Mouse (Mus musculus) midbrain, postnatal 0 days (tissue): ENCODE measurements around the gene Edar. TPM values are rescaled to one million over a fixed set of nuclear protein-coding genes. Genes with fewer than 3 reads are reported as not detected.

ENCODE experiments used
- ATAC-seq: fragments of 200-750 bp; cut with Nextera tagmentation; 2 replicates; pipeline ENCODE4 v1.8.0; 2017; ENCODE audit warnings: moderate number of reproducible peaks, mild to moderate bottlenecking, moderate TSS enrichment, moderate library complexity; ENCODE audit not compliant: low FRiP score
- DNase-seq: peaks from one replicate; pipeline ENCODE4 v3.0.0-alpha.2; 2015; ENCODE audit warnings: low spot score
- H3K27ac ChIP-seq: fragments of 300-500 bp; sonication (generic); 2 replicates; pipeline ENCODE4 v1.5.1; 2014; ENCODE audit warnings: low read depth, mild to moderate bottlenecking, low read length, mixed read lengths
- H3K27me3 ChIP-seq: fragments of 300-500 bp; sonication (generic); 2 replicates; pipeline ENCODE4 v1.6.1; 2014; ENCODE audit warnings: low read length, control low read depth, mixed read lengths; ENCODE audit not compliant: insufficient read depth
- H3K36me3 ChIP-seq: fragments of 300-500 bp; sonication (generic); 2 replicates; pipeline ENCODE4 v1.6.1; 2014; ENCODE audit warnings: low read length, control low read depth, mixed read lengths; ENCODE audit not compliant: insufficient read depth
- H3K4me1 ChIP-seq: fragments of 300-500 bp; sonication (generic); 2 replicates; pipeline ENCODE4 v1.6.1; 2014; ENCODE audit warnings: mild to moderate bottlenecking, control low read depth, antibody characterized with exemption, low read length, mixed read lengths; ENCODE audit not compliant: insufficient read depth
- H3K4me2 ChIP-seq: fragments of 300-500 bp; sonication (generic); 2 replicates; pipeline ENCODE4 v1.6.1; 2014; ENCODE audit warnings: low read depth, mild to moderate bottlenecking, low read length, mixed read lengths; ENCODE audit not compliant: poor library complexity, severe bottlenecking
- H3K4me3 ChIP-seq: fragments of 300-500 bp; sonication (generic); 2 replicates; pipeline ENCODE4 v1.5.1; 2014; ENCODE audit warnings: low read depth, mild to moderate bottlenecking, low read length, moderate library complexity
- H3K9ac ChIP-seq: fragments of 300-500 bp; sonication (generic); replicated peaks from 2 replicates; pipeline ENCODE4 v1.6.1; 2014; ENCODE audit warnings: mild to moderate bottlenecking, low read length, moderate library complexity, mixed read lengths; ENCODE audit not compliant: poor library complexity, severe bottlenecking
- H3K9me3 ChIP-seq: fragments of 300-500 bp; sonication (generic); 2 replicates; pipeline ENCODE4 v1.6.1; 2016; ENCODE audit warnings: low read length, control low read depth
- CTCF ChIP-seq: IDR thresholded peaks from 2 replicates; pipeline ENCODE4 v1.5.1; 2016; ENCODE audit warnings: antibody characterized with exemption, mild to moderate bottlenecking
- WGBS: fragments of 180-500 bp; shearing (Covaris S2); extraction: QIAGEN DNeasy Blood & Tissue Kit; methylation state at CpG from one replicate; pipeline ENCODE4 v1.1.7; 2014; 5-methylcytosine and 5-hydroxymethylcytosine counted together
- polyA plus RNA-seq: library from polyadenylated mRNA; unstranded; fragments of >200 nt; fragmentation: Nextera tagmentation; extraction: Ambion mirVana; gene quantifications from 2 replicates; pipeline ENCODE4 v1.2.1, GENCODE M21; 2015
- total RNA-seq: library from RNA; depleted of rRNA; stranded (reverse); fragments of >200 nt; gene quantifications from 2 replicates; pipeline ENCODE4 v1.2.3, GENCODE M21; 2014

Edar gene
- total and polyA plus RNA-seq, 2 experiments from 2014 or later, result 0.16 to 0.33 TPM

- Histone ChIP-seq H3K27me3 (no peaks in the 10 kb centered on the region), H3K9ac (no peak overlapping the region)
Measured at GRCm38 (mm10) chr10:58601431-58601901, 74.0 kb downstream of the Edar start.

GRCm38 (mm10) chr10:58600983-58601382 is 74.5 kb downstream of the Edar start:
- no peak for TF ChIP-seq CTCF
- Histone ChIP-seq H3K27ac (0 out of 2 replicates have a peak overlapping the region, but pooled peaks have one; percentile 4), H3K4me1 (no peaks in the 10 kb centered on the region), H3K9ac (no peak overlapping the region), H3K4me2 (no peak overlapping the region), H3K27me3 (no peaks in the 10 kb centered on the region), H3K36me3 (no peaks in the 10 kb centered on the region), H3K4me3 (no peak overlapping the region), H3K9me3 (no peaks in the 10 kb centered on the region)
- ATAC-seq (peak; percentile 53; the same call in 1 of the 2 replicates), DNase-seq (peak; percentile 65)
- WGBS, result 7% methylated on average over 5 of the region's 5 CpGs

More at GRCm38 (mm10) chr10:58601431-58601901, 74.0 kb downstream of the Edar start:
- TF ChIP-seq CTCF, result no peak
- Histone ChIP-seq H3K4me3 (no peak overlapping the region), H3K4me2 (no peak overlapping the region), H3K36me3 (no peaks in the 10 kb centered on the region), H3K27ac (0 out of 2 replicates have a peak overlapping the region, but pooled peaks have one; percentile 4), H3K9me3 (no peaks in the 10 kb centered on the region), H3K4me1 (no peaks in the 10 kb centered on the region)
- 20% methylated on average over 6 of the region's 6 CpGs for WGBS
- DNase-seq (peak; percentile 80), ATAC-seq (peak; percentile 58; the same call in 1 of the 2 replicates)

- Histone ChIP-seq H3K9ac (no peak overlapping the region), H3K27ac (no peak overlapping the region), H3K9me3 (no peaks in the 10 kb centered on the region), H3K4me1 (no peaks in the 10 kb centered on the region), H3K36me3 (no peaks in the 10 kb centered on the region), H3K4me2 (no peak overlapping the region), H3K4me3 (no peak overlapping the region), H3K27me3 (no peaks in the 10 kb centered on the region)
- ATAC-seq (no peak), DNase-seq (no peak)
- no peak for TF ChIP-seq CTCF
- WGBS, result 86% methylated on average over 5 of the region's 5 CpGs
Measured at GRCm38 (mm10) chr10:58600151-58600550, 75.3 kb downstream of the Edar start.

- DNase-seq, result no peak
- no peak overlapping the region for H3K9ac ChIP-seq
Measured at GRCm38 (mm10) chr10:58595821-58596220, 79.6 kb downstream of the Edar start.

GRCm38 (mm10) chr10:58595197-58595596 is 80.3 kb downstream of the Edar start:
- no peaks in the 10 kb centered on the region for H3K36me3 ChIP-seq
- 87% methylated on average over 3 of the region's 3 CpGs for WGBS
- no peak overlapping the region for H3K9ac ChIP-seq
- H3K27ac ChIP-seq, result no peak overlapping the region
- no peaks in the 10 kb centered on the region for H3K9me3 ChIP-seq
- no peak overlapping the region for H3K4me3 ChIP-seq
- no peak for ATAC-seq
- H3K4me1 ChIP-seq, result no peaks in the 10 kb centered on the region
- no peak for TF ChIP-seq CTCF
- no peak overlapping the region for H3K4me2 ChIP-seq
- no peaks in the 10 kb centered on the region for H3K27me3 ChIP-seq
- DNase-seq, result no peak

More at GRCm38 (mm10) chr10:58595821-58596220, 79.6 kb downstream of the Edar start:
- Histone ChIP-seq H3K27me3 (no peaks in the 10 kb centered on the region), H3K4me2 (no peak overlapping the region), H3K9me3 (no peaks in the 10 kb centered on the region), H3K36me3 (no peaks in the 10 kb centered on the region), H3K27ac (no peak overlapping the region), H3K4me3 (no peak overlapping the region), H3K4me1 (no peaks in the 10 kb centered on the region)
- 66% methylated on average over 5 of the region's 5 CpGs for WGBS
- ATAC-seq, result no peak
- no peak for TF ChIP-seq CTCF

GRCm38 (mm10) chr10:58594486-58594885 is 81.0 kb downstream of the Edar start:
- no peak overlapping the region for H3K4me3 ChIP-seq
- ATAC-seq (no peak), DNase-seq (no peak)
- WGBS, result 81% methylated on average over 3 of the region's 3 CpGs
- no peak overlapping the region for H3K9ac ChIP-seq
- TF ChIP-seq CTCF, result no peak
- no peak overlapping the region for H3K4me2 ChIP-seq
- H3K36me3 ChIP-seq, result no peaks in the 10 kb centered on the region
- H3K9me3 ChIP-seq, result no peaks in the 10 kb centered on the region
- H3K4me1 ChIP-seq, result no peaks in the 10 kb centered on the region
- no peaks in the 10 kb centered on the region for H3K27me3 ChIP-seq
- no peak overlapping the region for H3K27ac ChIP-seq
